Mouse (Mus musculus) erythroblast, embryonic 14.5 days (primary cell): ENCODE measurements around the gene Galnt18. TPM values are rescaled to one million over a fixed set of nuclear protein-coding genes. Genes with fewer than 3 reads are reported as not detected.

Experiments used
- H3K27me3 ChIP-seq: 2 replicates; pipeline ENCODE4 v1.6.1; 2012; ENCODE audit warnings: inconsistent platforms; ENCODE audit not compliant: control insufficient read depth
- H3K36me3 ChIP-seq: 2 replicates; pipeline ENCODE4 v1.6.1; 2012; ENCODE audit warnings: mild to moderate bottlenecking, inconsistent platforms; ENCODE audit not compliant: control insufficient read depth
- H3K4me1 ChIP-seq: 2 replicates; pipeline ENCODE4 v1.6.1; 2012; ENCODE audit warnings: inconsistent platforms; ENCODE audit not compliant: control insufficient read depth
- H3K4me3 ChIP-seq: replicated peaks from 2 replicates; pipeline ENCODE3; 2012; ENCODE audit warnings: moderate library complexity, mild to moderate bottlenecking, inconsistent platforms
- H3K9me3 ChIP-seq: 2 replicates; pipeline ENCODE4 v1.6.1; 2012; ENCODE audit warnings: low read length, inconsistent platforms, mixed read lengths; ENCODE audit not compliant: control insufficient read depth
- GATA1 ChIP-seq: IDR thresholded peaks from 2 replicates; pipeline ENCODE4 v1.6.1; 2012; ENCODE audit warnings: low read length, inconsistent platforms, mixed read lengths
- TAL1 ChIP-seq: IDR thresholded peaks from 3 replicates; pipeline ENCODE4 v1.6.1; 2012; ENCODE audit warnings: low read length, inconsistent platforms, mixed read lengths
- polyA plus RNA-seq: library from polyadenylated mRNA; stranded (reverse); fragments of >175 nt; gene quantifications from 2 replicates; pipeline ENCODE4 v1.2.3, GENCODE M21; 2012

Gene Galnt18
- polyA plus RNA-seq, 1 experiment = not detected

GRCm38 (mm10) chr7:111528462-111528861 lies 251.3 kb downstream of the Galnt18 start:
- Histone ChIP-seq H3K4me3 (no peak overlapping the region), H3K4me1 (no peaks in the 10 kb centered on the region), H3K9me3 (no peaks in the 10 kb centered on the region), H3K36me3 (no peaks in the 10 kb centered on the region), H3K27me3 (no peaks in the 10 kb centered on the region)
- no peak for TF ChIP-seq GATA1
- TF ChIP-seq TAL1 = no peak

GRCm38 (mm10) chr7:111520881-111521280 lies 258.9 kb downstream of the Galnt18 start:
- Histone ChIP-seq H3K27me3 (no peaks in the 10 kb centered on the region), H3K9me3 (no peaks in the 10 kb centered on the region), H3K4me1 (no peaks in the 10 kb centered on the region), H3K4me3 (no peak overlapping the region), H3K36me3 (no peaks in the 10 kb centered on the region)
- TF ChIP-seq TAL1 (no peak), GATA1 (no peak)

GRCm38 (mm10) chr7:111518581-111519242 lies 261.1 kb downstream of the Galnt18 start:
- no peak for TF ChIP-seq TAL1
- TF ChIP-seq GATA1 = no peak
- no peak overlapping the region for H3K4me3 ChIP-seq
- H3K9me3 ChIP-seq = no peaks in the 10 kb centered on the region

GRCm38 (mm10) chr7:111516882-111517281 lies 262.9 kb downstream of the Galnt18 start:
- no peaks in the 10 kb centered on the region for H3K36me3 ChIP-seq
- no peaks in the 10 kb centered on the region for H3K9me3 ChIP-seq
- no peaks in the 10 kb centered on the region for H3K27me3 ChIP-seq
- TF ChIP-seq TAL1 (no peak), GATA1 (no peak)
- no peaks in the 10 kb centered on the region for H3K4me1 ChIP-seq
- H3K4me3 ChIP-seq = no peak overlapping the region

More at GRCm38 (mm10) chr7:111518581-111519242, 261.1 kb downstream of the Galnt18 start:
- no peaks in the 10 kb centered on the region for H3K36me3 ChIP-seq
- H3K27me3 ChIP-seq = no peaks in the 10 kb centered on the region
- no peaks in the 10 kb centered on the region for H3K4me1 ChIP-seq

- Histone ChIP-seq H3K4me3 (no peak overlapping the region), H3K36me3 (no peaks in the 10 kb centered on the region), H3K9me3 (no peaks in the 10 kb centered on the region), H3K4me1 (no peaks in the 10 kb centered on the region), H3K27me3 (no peaks in the 10 kb centered on the region)
- TF ChIP-seq GATA1 (no peak), TAL1 (no peak)
Measured at GRCm38 (mm10) chr7:111515471-111515870, 264.3 kb downstream of the Galnt18 start.

- no peaks in the 10 kb centered on the region for H3K9me3 ChIP-seq
- no peaks in the 10 kb centered on the region for H3K4me1 ChIP-seq
- TF ChIP-seq TAL1 (no peak), GATA1 (no peak)
- no peak overlapping the region for H3K4me3 ChIP-seq
- H3K36me3 ChIP-seq = no peaks in the 10 kb centered on the region
- H3K27me3 ChIP-seq = no peaks in the 10 kb centered on the region
Measured at GRCm38 (mm10) chr7:111509167-111509854, 270.5 kb downstream of the Galnt18 start.

GRCm38 (mm10) chr7:111500616-111501015 lies 279.2 kb downstream of the Galnt18 start:
- no peaks in the 10 kb centered on the region for H3K36me3 ChIP-seq

GRCm38 (mm10) chr7:111499255-111499790 lies 280.5 kb downstream of the Galnt18 start:
- Histone ChIP-seq H3K9me3 (no peaks in the 10 kb centered on the region), H3K36me3 (no peaks in the 10 kb centered on the region), H3K27me3 (no peaks in the 10 kb centered on the region), H3K4me1 (no peaks in the 10 kb centered on the region), H3K4me3 (no peak overlapping the region)
- TF ChIP-seq TAL1 (no peak), GATA1 (no peak)

More at GRCm38 (mm10) chr7:111500616-111501015, 279.2 kb downstream of the Galnt18 start:
- no peak overlapping the region for H3K4me3 ChIP-seq
- H3K9me3 ChIP-seq = no peaks in the 10 kb centered on the region
- H3K27me3 ChIP-seq = no peaks in the 10 kb centered on the region
- H3K4me1 ChIP-seq = no peaks in the 10 kb centered on the region
- TF ChIP-seq TAL1 = no peak
- TF ChIP-seq GATA1 = no peak

GRCm38 (mm10) chr7:111497191-111497590 lies 282.6 kb downstream of the Galnt18 start:
- Histone ChIP-seq H3K4me3 (no peak overlapping the region), H3K9me3 (no peaks in the 10 kb centered on the region)
- TF ChIP-seq GATA1 (no peak), TAL1 (no peak)

More at GRCm38 (mm10) chr7:111497191-111497590, 282.6 kb downstream of the Galnt18 start:
- Histone ChIP-seq H3K27me3 (no peaks in the 10 kb centered on the region), H3K36me3 (no peaks in the 10 kb centered on the region), H3K4me1 (no peaks in the 10 kb centered on the region)
